Mouse (Mus musculus): ENCODE results near the gene Zzef1.

- TF ChIP-seq EP300 (IDR thresholded peaks at IDR 0.05; ENCODE audit: low read depth) = no peak
- TF ChIP-seq CTCF (IDR thresholded peaks at IDR 0.05; ENCODE audit: low read depth) = no peak
These were observed 150.6 kb downstream of the Zzef1 start for GRCm38 (mm10) chr11:72946560-72947119.
